Mouse (Mus musculus) spleen, postnatal 36 days (tissue): ENCODE results near the gene Adamts16.

Source experiments
- DNase-seq, 2 experiments: peaks; one replicate each; pipeline ENCODE4 v3.0.0; 2022; ENCODE audit warnings: low spot score in 2 of 2, mixed read lengths in 1 of 2

Adamts16 gene

DNA sequence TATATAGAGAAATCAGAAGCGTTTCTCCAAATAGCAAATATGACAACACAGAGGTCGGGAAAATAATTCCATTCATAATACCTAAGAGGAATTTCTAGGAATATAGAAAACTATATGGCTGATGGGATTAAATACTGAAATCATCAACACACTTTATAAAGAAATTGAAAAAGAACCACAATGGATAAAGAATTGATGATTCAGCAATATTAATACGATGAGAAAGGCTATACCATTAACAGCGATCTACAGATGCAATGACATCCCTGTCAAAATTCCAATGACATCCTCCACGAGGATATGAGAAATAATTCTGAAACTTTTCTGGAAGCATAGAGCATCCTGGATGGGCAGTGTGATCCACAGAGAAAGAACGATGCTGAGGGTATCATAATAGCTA, 76.9 kb downstream of the Adamts16 start:
- DNase-seq = no peak

DNA sequence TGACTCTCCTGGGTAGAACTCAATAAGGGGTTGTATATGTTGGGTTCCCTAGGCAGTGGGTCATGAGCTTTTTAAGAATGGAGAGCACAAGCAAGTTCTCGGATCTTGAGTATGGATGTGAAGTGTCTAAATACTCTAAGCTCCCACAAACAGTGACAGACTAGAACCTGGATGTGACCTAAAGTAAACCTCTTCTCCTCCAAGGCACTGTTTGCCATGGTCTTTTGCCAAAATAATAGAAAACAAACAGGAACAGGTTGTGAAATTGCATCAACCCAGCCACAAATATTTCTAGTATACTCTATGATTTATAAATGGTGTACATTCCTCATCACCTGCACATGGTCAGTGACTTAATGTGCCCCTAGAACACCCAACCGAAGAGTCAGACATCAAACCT, 79.0 kb downstream of the Adamts16 start:
- DNase-seq = no peak

DNA sequence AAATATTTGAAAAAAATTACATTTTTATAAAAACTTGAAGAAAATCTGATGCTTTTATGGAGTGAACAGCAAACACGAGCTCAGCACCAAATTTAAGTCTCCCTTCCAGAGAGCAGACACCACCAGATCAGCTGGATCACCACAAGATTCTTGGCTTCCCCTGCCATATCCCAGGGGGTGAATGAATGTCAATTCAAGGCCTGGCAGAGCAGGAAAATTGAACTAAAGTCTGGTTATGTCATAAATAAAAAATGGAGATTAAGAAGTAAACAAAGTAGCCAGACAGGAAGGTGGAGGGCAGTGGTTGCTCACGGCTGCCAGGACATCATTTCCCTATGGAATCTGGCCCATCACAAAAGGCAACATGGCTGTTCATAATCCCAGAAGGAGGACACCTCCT, 80.3 kb downstream of the Adamts16 start:
- no peak for DNase-seq

DNA sequence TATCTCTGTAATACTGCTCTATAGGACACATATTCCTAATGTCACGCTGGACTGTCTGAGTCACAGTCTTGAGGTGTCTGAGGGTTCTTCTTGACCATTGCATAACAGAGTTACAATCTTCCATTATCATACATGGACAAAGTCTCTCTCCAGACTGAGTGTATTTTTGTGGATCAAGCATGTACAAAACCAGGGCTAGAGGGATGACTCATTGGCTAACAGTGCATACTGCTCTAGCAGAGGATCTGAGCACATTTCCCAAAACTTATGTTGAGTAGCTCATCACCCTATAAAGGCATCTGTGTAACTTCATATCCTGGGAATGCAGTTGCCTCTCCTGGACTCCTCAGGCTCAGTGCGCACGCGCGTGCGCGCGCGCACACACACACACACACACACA, 81.4 kb downstream of the Adamts16 start:
- DNase-seq = no peak

DNA sequence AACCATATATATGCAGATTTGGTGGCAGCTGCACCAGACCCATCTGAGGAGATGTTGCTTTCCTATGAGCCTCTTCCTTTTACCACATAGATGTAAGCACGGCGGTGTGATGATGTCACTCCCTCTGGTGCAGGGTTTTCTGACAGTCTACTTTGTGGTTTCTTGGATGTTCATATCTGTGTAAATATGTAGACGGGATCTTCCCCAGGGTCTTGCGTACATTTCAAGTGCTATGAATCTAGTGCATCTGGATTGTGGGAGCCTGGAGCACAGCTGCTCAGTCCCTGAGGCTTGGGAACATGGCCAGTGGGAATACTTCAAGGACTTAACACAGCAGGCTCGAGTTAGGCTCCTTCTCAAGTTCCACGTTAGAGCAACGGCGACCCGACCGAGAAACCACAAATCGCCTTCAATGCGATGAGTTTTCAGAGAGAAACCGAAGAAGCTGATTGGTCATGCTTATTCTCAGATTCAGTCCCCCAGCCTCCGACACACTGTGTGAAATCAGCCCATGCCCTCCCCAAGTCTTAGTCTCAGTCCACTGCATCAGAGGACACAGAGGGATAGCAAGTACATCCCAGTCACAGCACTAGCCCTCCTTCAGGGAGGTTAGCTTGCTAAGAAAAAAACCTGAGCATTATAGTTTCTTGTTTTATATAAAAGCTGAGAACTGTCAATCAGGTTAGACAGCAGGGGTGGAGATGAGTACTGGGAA, 95.2 kb downstream of the Adamts16 start:
- DNase-seq = no peak

DNA sequence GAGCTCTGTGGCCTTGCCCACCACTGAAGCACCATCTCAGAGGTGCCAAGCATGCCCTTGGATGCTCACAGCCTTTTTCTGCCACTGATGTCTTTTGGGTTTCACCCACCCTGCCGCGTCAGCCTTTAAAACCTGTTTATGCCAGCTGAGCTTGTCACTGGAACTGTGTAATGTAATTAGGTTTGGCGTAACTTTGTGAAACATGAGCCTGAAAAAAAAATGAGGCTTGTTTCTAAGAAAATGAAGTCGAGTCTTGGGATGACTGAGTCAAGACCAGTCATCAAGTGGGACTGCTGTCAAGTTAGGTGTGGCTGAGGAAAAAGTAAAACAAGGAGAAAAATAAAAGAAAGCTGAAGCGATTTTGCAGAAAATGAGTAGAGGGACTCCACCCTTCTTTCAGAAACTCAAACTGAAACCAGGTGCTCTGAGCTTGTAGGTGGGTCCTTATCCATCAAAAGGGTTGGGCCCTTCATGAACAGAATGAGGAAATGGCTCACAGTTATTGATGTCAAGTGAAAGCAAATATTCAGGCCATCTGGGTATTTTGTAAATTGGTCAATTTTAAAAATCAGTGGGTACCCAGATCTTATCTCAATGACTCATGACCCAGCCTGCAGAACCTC, 97.1 kb downstream of the Adamts16 start:
- DNase-seq = no peak

DNA sequence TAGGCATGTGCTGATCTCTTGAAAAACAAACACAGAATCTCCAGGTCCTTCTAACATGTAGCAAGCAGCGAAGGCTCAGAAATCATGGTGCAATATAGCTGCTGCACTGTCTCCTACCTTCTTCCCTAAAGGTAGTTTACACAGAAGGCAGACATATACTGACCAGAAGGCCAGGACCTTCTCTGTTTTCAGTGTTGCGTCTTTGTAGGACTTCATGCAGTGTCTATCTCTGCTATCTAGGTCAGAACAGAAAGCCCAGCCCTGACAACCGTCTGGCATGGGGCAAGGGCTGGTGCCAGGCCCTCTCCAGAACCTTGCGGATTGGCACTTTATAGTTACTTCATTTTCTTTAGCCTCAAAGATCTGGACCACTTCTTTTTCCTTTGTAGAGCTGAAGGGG, 98.9 kb downstream of the Adamts16 start:
- DNase-seq = no peak

DNA sequence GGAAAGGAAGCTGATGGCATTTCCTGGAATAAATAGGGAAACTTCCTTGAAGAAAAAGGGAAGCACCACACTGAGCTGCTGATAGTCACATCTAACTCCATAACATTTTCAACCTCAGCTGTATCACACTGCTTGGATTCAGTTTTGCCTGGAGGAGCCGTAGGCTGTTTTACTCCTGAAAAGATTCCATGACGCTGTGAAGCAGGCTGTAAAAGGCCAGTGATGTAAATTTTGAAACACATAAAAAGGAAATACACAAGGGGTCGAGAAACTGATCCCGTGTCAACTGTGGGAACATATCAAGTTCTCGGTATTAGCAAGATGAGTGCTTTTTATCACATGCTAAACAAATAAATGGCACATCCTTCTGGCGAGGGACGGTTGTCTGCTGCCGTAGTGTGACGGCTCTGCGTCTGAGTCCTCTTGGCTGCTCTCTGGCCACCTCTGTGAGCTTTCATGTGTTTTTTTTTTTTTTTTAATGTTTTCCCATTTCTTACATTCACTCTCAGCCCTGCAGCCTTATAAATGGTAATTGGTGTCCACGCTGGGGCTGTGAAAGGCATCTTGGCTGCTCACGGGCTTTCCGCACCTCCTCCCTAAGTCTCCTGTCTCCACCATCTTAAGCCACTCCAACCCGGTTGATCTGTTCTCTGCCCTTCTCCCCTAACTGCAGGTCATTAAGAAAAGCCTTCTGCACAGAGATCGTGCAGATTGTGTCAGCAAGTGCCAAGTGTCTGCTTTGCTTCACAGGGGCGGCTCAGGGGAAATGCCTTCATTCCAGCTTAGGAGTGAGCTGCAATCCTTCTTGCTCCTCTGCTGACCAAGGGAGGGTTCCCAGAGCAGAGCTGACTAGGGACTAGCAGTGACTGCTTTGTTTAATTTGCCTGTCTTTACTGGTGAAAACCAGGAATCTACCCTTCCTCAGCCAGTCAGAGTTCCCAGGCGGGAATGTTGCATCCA, 101.0 kb downstream of the Adamts16 start:
- DNase-seq = no peak

DNA sequence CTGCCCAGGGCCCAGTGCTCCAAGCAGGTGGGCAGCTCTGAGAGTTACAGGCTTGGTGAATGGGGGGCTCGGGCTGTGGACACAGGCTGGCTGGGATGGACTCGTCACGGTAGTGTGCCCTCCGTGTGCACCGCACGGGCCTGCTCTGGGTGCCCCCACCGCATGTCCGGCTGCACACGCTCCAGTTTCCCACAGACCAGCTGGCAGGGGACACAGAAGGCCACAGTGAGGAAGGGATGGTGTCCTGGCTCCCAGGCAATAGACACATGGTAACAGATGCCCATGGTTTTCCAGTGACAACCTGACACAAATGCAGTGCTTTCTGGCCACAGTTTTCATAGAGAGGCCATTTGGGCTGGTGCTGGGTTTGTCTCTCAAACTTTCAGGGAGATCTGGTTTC, 102.8 kb downstream of the Adamts16 start:
- no peak for DNase-seq

DNA sequence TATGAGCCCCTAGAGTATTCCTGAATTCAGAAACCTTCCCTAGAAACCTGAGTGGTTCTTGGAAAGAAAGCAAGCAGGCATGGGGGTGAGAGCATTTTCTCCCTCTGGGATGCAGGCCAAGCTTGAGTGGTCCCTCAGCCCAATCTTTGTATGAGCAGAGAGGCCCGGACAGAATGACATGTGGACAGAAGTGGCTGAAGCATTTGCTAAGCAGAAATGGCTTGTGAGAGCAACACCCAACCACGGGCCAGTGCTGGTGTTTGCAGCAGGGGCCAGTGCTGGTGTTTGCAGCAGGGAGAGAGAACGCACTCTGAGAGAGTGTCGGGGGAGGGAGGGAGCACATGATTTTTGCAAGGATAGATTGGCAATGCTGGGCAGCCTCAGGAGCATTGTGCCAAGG, 105.2 kb downstream of the Adamts16 start:
- no peak for DNase-seq

DNA sequence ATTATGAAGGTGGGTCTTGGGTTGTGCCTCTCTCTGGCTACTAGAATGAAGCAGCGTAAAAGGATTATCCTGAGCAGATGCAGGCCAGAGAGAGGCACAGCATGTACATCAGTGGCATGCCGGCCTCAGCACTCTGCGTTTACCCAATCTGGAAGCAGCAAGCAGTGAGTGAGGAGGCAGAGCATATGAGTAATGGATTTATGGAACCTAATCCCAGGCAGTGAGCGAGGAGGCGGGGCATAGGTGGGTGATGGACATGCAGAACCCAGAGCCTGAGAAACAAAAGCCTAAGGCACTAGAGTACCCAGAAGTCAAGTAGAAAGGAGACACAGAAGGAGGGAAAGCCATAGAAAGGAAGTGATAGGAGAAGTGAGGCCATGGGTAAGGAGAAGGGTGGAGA, 107.0 kb downstream of the Adamts16 start:
- no peak for DNase-seq

DNA sequence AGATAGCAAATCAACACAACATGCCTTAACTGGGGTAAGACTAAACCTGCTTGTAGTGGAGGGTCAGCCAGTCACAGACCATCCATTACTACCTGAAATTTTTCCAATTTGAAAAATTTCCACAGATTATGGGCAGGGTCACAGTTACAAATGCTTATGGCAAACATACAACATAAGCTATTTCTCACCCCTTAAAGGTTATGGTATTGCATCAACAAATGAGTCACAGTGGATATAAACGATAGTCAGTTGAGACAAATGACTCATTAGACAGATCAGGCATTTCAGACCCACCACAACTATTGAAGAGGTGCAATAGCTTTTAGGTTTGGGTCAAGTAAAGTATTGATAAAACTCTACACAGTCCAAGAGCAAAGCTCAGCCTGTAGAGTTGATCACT, 107.7 kb downstream of the Adamts16 start:
- no peak for DNase-seq

DNA sequence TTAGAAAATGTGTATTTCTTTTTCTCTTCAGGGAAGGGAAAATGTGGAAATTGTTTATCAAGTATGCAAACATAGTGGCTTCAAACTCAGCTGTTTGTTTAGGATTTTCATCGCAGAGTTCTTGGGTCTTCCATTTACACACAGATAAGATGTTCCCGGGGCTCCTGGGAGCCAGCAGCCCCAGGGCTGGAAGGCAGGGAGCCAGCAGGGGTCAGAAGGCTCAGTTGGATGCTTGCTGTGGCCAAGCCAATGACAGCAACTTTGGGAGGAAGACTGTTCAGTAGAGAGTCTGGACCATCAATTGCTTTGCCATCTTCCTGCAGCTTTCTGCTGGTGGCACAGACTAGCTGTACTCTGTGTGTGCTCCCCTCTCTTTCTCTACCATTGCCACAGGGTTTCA, 108.4 kb downstream of the Adamts16 start:
- no peak for DNase-seq

DNA sequence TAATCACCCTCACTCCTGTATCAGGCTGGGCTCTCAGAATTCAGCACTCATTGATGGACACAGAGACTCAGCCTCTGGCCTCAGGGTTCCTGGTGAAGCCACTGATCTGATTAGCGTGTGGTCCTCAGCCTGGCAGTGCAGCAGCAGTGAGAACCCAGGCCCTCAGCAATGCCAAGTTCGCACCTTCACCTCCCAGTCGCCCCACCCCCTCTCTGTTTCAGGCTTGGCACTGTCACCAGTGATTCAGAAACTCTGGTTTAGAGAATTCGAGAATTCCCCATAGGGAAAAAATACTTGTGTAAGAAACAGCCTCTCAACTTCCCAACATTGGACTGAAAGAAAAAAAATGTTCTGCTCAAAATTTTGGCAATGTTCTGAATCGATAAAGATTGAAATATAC, 108.8 kb downstream of the Adamts16 start:
- no peak for DNase-seq

DNA sequence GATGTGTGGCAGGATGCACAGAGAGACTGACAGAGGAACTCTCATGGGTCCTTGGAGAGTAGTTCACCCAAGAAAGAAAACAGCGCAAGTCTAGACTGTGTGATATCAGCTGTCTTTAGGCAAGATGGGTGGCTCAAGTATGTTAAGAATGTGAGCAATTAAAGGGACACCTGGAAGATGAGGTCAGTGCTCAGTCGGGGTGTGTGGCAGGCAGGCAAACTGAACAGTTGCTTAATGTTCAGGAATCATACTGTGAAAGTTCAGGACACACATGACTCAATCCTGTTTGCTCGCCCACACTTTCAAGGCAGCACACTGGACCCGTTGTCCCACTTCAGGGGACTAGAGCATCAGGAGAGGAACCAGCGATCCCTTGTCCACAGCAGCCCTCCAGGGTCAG, 110.3 kb downstream of the Adamts16 start:
- DNase-seq = no peak

DNA sequence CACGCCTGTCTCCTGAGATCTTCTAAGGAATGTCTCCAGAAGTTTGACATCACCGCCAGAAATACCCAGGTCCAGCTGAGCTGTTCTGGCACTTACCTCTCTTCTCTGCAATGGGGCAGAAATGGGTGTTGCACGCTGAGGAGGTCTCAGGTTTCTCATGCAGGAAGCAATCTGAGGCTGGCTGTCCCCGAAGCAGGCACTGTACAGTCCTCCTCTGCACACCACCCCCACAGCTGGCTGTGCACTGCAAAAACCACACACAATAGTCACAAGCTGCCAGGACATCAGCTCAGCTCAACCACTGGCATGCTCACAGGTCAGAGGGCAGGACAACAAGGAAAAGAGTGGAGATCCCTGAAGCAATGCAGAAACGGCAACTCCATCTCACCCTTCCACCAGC, 111.6 kb downstream of the Adamts16 start:
- no peak for DNase-seq

DNA sequence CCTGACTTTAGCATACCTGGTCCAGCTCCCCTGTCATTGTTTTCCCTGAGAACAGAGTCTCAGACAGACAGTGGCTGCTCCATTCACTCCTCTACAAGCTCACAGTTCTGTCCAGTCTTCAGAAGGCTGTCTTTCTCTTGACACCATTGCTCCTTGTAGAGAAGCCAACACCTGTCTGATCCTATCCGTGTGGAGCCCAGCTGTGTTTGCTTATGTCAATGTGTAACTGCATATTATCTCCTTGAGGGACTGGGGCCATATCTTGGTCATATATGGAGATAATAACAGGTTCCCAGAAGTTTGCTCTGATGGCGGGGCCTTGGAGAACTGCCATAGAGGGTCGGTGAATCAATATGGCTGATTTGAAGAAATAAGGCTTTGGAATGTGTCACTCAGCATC, 115.4 kb downstream of the Adamts16 start:
- DNase-seq = no peak

DNA sequence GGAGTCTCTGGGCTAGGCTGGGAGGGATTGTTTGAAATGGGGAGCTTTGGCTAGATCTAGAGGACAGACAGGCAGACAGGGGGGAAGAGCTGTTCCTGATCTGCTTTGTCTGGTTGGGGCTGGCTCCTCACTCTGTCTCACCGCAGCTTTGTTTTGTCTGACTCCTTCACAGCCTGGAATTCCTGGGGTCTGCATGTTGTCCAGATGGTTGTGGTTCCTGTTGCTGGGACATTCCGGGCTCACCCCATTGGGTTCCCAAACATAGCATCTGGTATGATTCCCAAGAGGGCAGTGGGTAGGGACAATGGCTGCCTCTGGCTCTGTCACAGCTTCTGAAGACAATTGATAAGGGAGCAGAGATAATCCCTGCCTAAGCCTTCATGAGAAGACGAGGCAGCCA, 117.0 kb downstream of the Adamts16 start:
- DNase-seq = no peak

DNA sequence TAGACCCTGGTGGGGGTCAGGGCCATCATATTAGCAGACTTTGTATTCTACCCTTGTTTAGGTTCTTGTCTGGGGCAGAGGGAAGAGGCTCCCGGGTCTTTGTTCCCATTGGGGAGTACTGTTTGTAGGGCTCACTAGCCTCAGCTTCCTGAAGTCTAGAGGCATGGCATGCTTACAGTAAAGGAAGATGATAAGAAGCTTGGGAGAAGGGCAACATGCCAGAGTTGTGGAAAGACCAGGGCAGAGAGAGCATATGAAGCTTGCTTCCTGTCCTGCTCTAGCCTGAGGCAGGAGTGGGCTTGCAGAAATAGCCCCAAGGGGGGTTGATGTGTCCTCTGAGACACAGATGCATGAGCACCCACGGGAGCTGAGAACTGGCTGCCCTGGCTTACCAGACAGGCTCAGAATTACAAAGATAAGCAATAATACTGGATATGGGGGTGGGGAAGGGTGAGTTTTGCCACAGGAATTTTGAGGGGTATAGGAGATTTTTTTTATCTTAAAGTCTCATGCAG, 117.4 kb downstream of the Adamts16 start:
- DNase-seq = no peak

DNA sequence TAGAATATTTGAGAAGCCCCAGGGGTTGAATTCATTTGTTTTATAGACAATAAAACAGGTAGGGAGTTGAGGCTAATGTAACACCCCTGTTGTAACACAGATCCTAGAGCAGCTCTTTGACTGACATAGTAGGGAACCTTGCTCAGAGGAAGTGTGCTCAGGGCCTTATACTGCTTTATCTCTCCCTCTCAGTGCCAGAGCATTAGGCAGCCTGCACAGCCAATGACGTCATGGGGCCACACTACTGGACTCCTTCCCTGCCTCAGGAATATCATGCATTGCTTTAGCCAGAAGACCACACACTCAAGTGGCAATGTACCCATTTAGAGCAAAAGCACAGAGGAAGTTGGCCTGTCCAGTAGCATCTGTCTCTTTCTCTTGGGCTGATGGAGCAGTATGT, 121.6 kb downstream of the Adamts16 start:
- DNase-seq = no peak

DNA sequence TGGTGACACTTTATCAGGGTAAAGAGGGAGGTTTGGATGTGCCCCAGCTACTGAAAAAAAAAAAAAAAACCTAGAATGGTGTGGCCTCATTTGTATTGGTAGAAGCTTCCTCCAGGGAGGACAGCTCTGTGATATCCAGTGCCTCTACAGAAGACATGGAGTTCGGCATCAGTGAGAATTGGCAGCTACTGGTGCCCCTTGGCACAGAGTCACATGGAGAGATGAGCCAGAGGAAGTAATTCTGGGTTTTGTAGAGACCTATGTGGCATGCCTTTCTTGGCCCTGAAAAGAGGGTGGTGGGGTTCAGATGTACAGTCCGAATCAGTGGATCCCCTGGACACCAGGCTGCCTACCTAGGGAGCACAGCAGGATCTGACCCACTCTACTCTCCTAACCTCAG, 122.8 kb downstream of the Adamts16 start:
- DNase-seq = no peak

DNA sequence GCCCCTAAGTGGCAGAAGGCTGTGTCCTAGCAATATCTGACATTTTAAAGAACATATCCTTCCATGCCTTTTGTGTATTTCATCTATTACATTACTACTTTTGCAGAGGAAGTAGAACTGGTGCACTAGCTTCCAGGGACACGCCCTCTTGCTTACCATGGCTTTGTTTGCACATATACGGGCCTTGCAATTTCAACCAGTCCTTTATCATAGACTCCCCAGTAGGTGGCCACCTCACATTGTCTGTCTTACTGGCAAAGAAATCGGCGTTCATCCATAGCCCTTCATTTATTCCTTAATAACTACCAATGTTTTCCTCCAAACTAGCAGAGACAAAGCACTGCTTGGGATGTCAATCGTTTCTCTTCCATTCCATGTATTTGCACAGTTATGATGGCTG, 125.6 kb downstream of the Adamts16 start:
- no peak for DNase-seq
